8 mouse cellular contexts compared by ENCODE assay signal in genomic region chr4:107179561-107179960, GRCm38 (mm10). TPM values are rescaled to one million over a fixed set of nuclear protein-coding genes. Genes with fewer than 3 reads are reported as not detected.
DNase-seq lines count a peak whose midpoint lies in the region; ATAC-seq and TF ChIP-seq lines count a peak whose summit lies in the region.

No protein-coding gene starts in this region.

- TF ChIP-seq POLR2A in bone marrow macrophage, adult 2 months (IDR thresholded peaks at IDR 0.05; ENCODE audit: borderline replicate concordance, low read depth, low read length): no peak

- DNase-seq in kidney, postnatal 25 days: no peak
- no peak for DNase-seq in cerebellum, postnatal 4 days (ENCODE audit: low spot score in 2 of 2)
- no peak for DNase-seq in left cerebral cortex, postnatal 36 days (ENCODE audit: low spot score in 2 of 2)

- peak overlapping the region; percentile 77 for H3K9ac ChIP-seq in kidney, embryonic 16.5 days (replicated peaks; ENCODE audit: low read length)
- H3K9ac ChIP-seq in hindbrain, embryonic 13.5 days: peak overlapping the region; percentile 97
- H3K9ac ChIP-seq in midbrain, embryonic 16.5 days (ENCODE audit: low read depth, low read length): peak overlapping the region; percentile 87

- H3K4me1 ChIP-seq in kidney, embryonic 16.5 days (ENCODE audit: insufficient read depth, low read length): peaks cover 26% of the 10 kb centered on the region
- H3K4me1 ChIP-seq in bone marrow macrophage, adult 2 months (ENCODE audit: control insufficient read depth, insufficient read depth, low read length): peaks cover 33% of the 10 kb centered on the region
- H3K4me1 ChIP-seq in hindbrain, embryonic 13.5 days (replicated peaks): peaks cover 56% of the 10 kb centered on the region
- H3K4me1 ChIP-seq in midbrain, embryonic 16.5 days (ENCODE audit: control insufficient read depth, insufficient read depth, low read length): peaks cover 40% of the 10 kb centered on the region

- peak overlapping the region; percentile 70 for H3K4me3 ChIP-seq in kidney, embryonic 16.5 days (ENCODE audit: low read length)
- peak overlapping the region; percentile 96 for H3K4me3 ChIP-seq in bone marrow macrophage, adult 2 months (ENCODE audit: insufficient read depth, low read length)
- H3K4me3 ChIP-seq in hindbrain, embryonic 13.5 days: peak overlapping the region; percentile 99
- H3K4me3 ChIP-seq in midbrain, embryonic 16.5 days (ENCODE audit: low read depth, low read length): peak overlapping the region; percentile 95

- H3K4me2 ChIP-seq in kidney, embryonic 16.5 days (replicated peaks; ENCODE audit: low read depth, low read length): peak overlapping the region; percentile 60
- peak overlapping the region; percentile 79 for H3K4me2 ChIP-seq in hindbrain, embryonic 13.5 days
- H3K4me2 ChIP-seq in midbrain, embryonic 16.5 days (ENCODE audit: low read length): peak overlapping the region; percentile 74

- whole genome bisulfite sequencing in kidney, embryonic 16.5 days: under 1% methylated on average over 8 of the region's 8 CpGs
- 4% methylated on average over 8 of the region's 8 CpGs for WGBS in hindbrain, embryonic 13.5 days
- under 1% methylated on average over 8 of the region's 8 CpGs for WGBS in midbrain, embryonic 16.5 days

- intact Hi-C loops in left cerebral cortex, postnatal 36 days (cut with DNase I): loop anchor here (5.0 kb wide), 2 partner anchors 68 to 337 kb away; no protein-coding TSS in a partner anchor

- H3K27me3 ChIP-seq in kidney, embryonic 16.5 days (ENCODE audit: insufficient read depth, low read length): no peaks in the 10 kb centered on the region
- H3K27me3 ChIP-seq in hindbrain, embryonic 13.5 days: no peaks in the 10 kb centered on the region
- no peaks in the 10 kb centered on the region for H3K27me3 ChIP-seq in midbrain, embryonic 16.5 days (ENCODE audit: control insufficient read depth, insufficient read depth, low read depth, low read length)

- H3K36me3 ChIP-seq in kidney, embryonic 16.5 days (ENCODE audit: insufficient read depth, low read length): no peaks in the 10 kb centered on the region; the same call in 1 of the 2 replicates
- H3K36me3 ChIP-seq in hindbrain, embryonic 13.5 days: peaks cover 10% of the 10 kb centered on the region
- H3K36me3 ChIP-seq in midbrain, embryonic 16.5 days (ENCODE audit: control insufficient read depth, insufficient read depth, low read length): 0 out of 2 replicates have a peak, but pooled peaks cover 2% of the 10 kb centered on the region

- no peaks in the 10 kb centered on the region for H3K9me3 ChIP-seq in kidney, embryonic 16.5 days (ENCODE audit: low read length)
- H3K9me3 ChIP-seq in hindbrain, embryonic 13.5 days: no peaks in the 10 kb centered on the region
- no peaks in the 10 kb centered on the region for H3K9me3 ChIP-seq in midbrain, embryonic 16.5 days (replicated peaks; ENCODE audit: control insufficient read depth, low read length, poor library complexity, severe bottlenecking)

- TF ChIP-seq CTCF in bone marrow macrophage, adult 2 months (IDR thresholded peaks at IDR 0.05; ENCODE audit: low read depth, low read length): no peak

- peak overlapping the region; percentile 99 for H3K27ac ChIP-seq in kidney, embryonic 16.5 days (ENCODE audit: low read length)
- H3K27ac ChIP-seq in bone marrow macrophage, adult 2 months (ENCODE audit: insufficient read depth, low read depth, low read length): peak overlapping the region; percentile 88; the same call in 1 of the 2 replicates
- H3K27ac ChIP-seq in hindbrain, embryonic 13.5 days: peak overlapping the region; percentile 99
- peak overlapping the region; percentile 97 for H3K27ac ChIP-seq in midbrain, embryonic 16.5 days (ENCODE audit: low read length)

- no peak for ATAC-seq in kidney, embryonic 16.5 days (ENCODE audit: low FRiP score, low TSS enrichment)
- no peak for ATAC-seq in hindbrain, embryonic 13.5 days (ENCODE audit: low FRiP score)
- no peak for ATAC-seq in midbrain, embryonic 16.5 days
- ATAC-seq in inflammation-experienced regulatory T-cells, adult 6 months: no peak

RNA-seq across cellular contexts. Expression of gene Tceanc2, which starts 0.6 kb away (rescaled TPM):
- 22.1 and 29.7 TPM in 2 replicates for polyA plus RNA-seq in kidney, embryonic 16.5 days (2015; fragmentation: Nextera tagmentation; extraction: Ambion mirVana)
- 27.9 and 34.4 TPM in 2 replicates for polyA plus RNA-seq in bone marrow macrophage, adult 2 months (2012; ENCODE audit: insufficient read depth, insufficient read length, missing spikeins)
- 25.2 and 26.1 TPM in 2 replicates for polyA plus RNA-seq in hindbrain, embryonic 13.5 days (2015; fragmentation: Nextera tagmentation; extraction: Ambion mirVana)
- polyA plus RNA-seq in midbrain, embryonic 16.5 days (2015; fragmentation: Nextera tagmentation; extraction: Ambion mirVana): 18.1 and 27.2 TPM in 2 replicates
- polyA plus RNA-seq in inflammation-experienced regulatory T-cells, adult 6 months (2017; shearing (Covaris generic)): 10 to 100 TPM; 13.6 to 25.2 (median 13.7) TPM
- 10 to 100 TPM; 15.0 to 20.8 TPM for total RNA-seq in left cerebral cortex, postnatal 36 days (2021)

RNA-seq across cellular contexts. Expression of gene Tmem59, which starts 1.4 kb away (rescaled TPM):
- 523 and 557 TPM in 2 replicates for polyA plus RNA-seq in kidney, embryonic 16.5 days (2015; fragmentation: Nextera tagmentation; extraction: Ambion mirVana)
- polyA plus RNA-seq in bone marrow macrophage, adult 2 months (2012; ENCODE audit: insufficient read depth, insufficient read length, missing spikeins): 293 and 296 TPM in 2 replicates
- polyA plus RNA-seq in hindbrain, embryonic 13.5 days (2015; fragmentation: Nextera tagmentation; extraction: Ambion mirVana): 410 and 431 TPM in 2 replicates
- 356 and 359 TPM in 2 replicates for polyA plus RNA-seq in midbrain, embryonic 16.5 days (2015; fragmentation: Nextera tagmentation; extraction: Ambion mirVana)
- polyA plus RNA-seq in inflammation-experienced regulatory T-cells, adult 6 months (2017; shearing (Covaris generic)): 100 to 1,000 TPM; 391 to 444 (median 391) TPM
- 100 to 1,000 TPM; 192 to 236 TPM for total RNA-seq in left cerebral cortex, postnatal 36 days (2021)

RNA-seq across cellular contexts. Expression of gene Ldlrad1, which starts 29.4 kb away (rescaled TPM):
- polyA plus RNA-seq in kidney, embryonic 16.5 days (2015; fragmentation: Nextera tagmentation; extraction: Ambion mirVana): not detected in 2 replicates
- polyA plus RNA-seq in bone marrow macrophage, adult 2 months (2012; ENCODE audit: insufficient read depth, insufficient read length, missing spikeins): not detected in 2 replicates
- not detected in 2 replicates for polyA plus RNA-seq in hindbrain, embryonic 13.5 days (2015; fragmentation: Nextera tagmentation; extraction: Ambion mirVana)
- not detected in 2 replicates for polyA plus RNA-seq in midbrain, embryonic 16.5 days (2015; fragmentation: Nextera tagmentation; extraction: Ambion mirVana)
- under 1 TPM in 1 of 3 experiments, not detected in 2; 0.57 TPM for polyA plus RNA-seq in inflammation-experienced regulatory T-cells, adult 6 months (2017; shearing (Covaris generic))
- total RNA-seq in left cerebral cortex, postnatal 36 days (2021): not detected
